Mouse (Mus musculus) hindbrain, postnatal 0 days (tissue): ENCODE results near the gene Trim6. TPM values are rescaled to one million over a fixed set of nuclear protein-coding genes. Genes with fewer than 3 reads are reported as not detected.

ENCODE experiments used
- ATAC-seq: fragments of 200-750 bp; cut with Nextera tagmentation; 2 replicates; pipeline ENCODE4 v1.8.0; 2017; ENCODE audit warnings: mild to moderate bottlenecking, moderate TSS enrichment, moderate library complexity
- DNase-seq: peaks from one replicate; pipeline ENCODE4 v3.0.0-alpha.2; 2015; ENCODE audit warnings: low spot score
- H3K27ac ChIP-seq: fragments of 300-500 bp; sonication (generic); 2 replicates; pipeline ENCODE4 v1.5.1; 2014; ENCODE audit warnings: mild to moderate bottlenecking
- H3K27me3 ChIP-seq: fragments of 300-500 bp; sonication (generic); 2 replicates; pipeline ENCODE4 v1.6.1; 2014; ENCODE audit warnings: low read length, mixed read lengths; ENCODE audit not compliant: insufficient read depth
- H3K36me3 ChIP-seq: fragments of 300-500 bp; sonication (generic); 2 replicates; pipeline ENCODE4 v1.6.1; 2014; ENCODE audit warnings: low read length, mixed read lengths; ENCODE audit not compliant: insufficient read depth
- H3K4me1 ChIP-seq: fragments of 300-500 bp; sonication (generic); 2 replicates; pipeline ENCODE4 v1.6.1; 2014; ENCODE audit warnings: antibody characterized with exemption, low read length, mixed read lengths; ENCODE audit not compliant: insufficient read depth
- H3K4me2 ChIP-seq: fragments of 300-500 bp; sonication (generic); 2 replicates; pipeline ENCODE4 v1.6.1; 2014; ENCODE audit warnings: low read depth, mild to moderate bottlenecking, low read length, moderate library complexity, mixed read lengths
- H3K4me3 ChIP-seq: fragments of 300-500 bp; sonication (generic); 2 replicates; pipeline ENCODE4 v1.5.1; 2014; ENCODE audit warnings: low read length
- H3K9ac ChIP-seq: fragments of 300-500 bp; sonication (generic); replicated peaks from 2 replicates; pipeline ENCODE4 v1.6.1; 2014; ENCODE audit warnings: mild to moderate bottlenecking, low read length, moderate library complexity, mixed read lengths
- H3K9me3 ChIP-seq: fragments of 300-500 bp; sonication (generic); 2 replicates; pipeline ENCODE4 v1.6.1; 2016; ENCODE audit warnings: low read length, mixed read lengths
- CTCF ChIP-seq: IDR thresholded peaks from 2 replicates; pipeline ENCODE4 v1.5.1; 2016; ENCODE audit warnings: antibody characterized with exemption, control low read depth, low read depth
- WGBS: fragments of 180-500 bp; shearing (Covaris S2); extraction: QIAGEN DNeasy Blood & Tissue Kit; methylation state at CpG from one replicate; pipeline ENCODE4 v1.1.7; 2014; 5-methylcytosine and 5-hydroxymethylcytosine counted together
- polyA plus RNA-seq: library from polyadenylated mRNA; unstranded; fragments of >200 nt; fragmentation: Nextera tagmentation; extraction: Ambion mirVana; gene quantifications from 2 replicates; pipeline ENCODE4 v1.2.1, GENCODE M21; 2015
- total RNA-seq: library from RNA; depleted of rRNA; stranded (reverse); fragments of >200 nt; gene quantifications from 2 replicates; pipeline ENCODE4 v1.2.3, GENCODE M21; 2014; rRNA removed

Trim6 gene
- 0.29 and 0.37 TPM in 2 replicates for total RNA-seq
- 0.68 and 0.91 TPM in 2 replicates for polyA plus RNA-seq

DNA sequence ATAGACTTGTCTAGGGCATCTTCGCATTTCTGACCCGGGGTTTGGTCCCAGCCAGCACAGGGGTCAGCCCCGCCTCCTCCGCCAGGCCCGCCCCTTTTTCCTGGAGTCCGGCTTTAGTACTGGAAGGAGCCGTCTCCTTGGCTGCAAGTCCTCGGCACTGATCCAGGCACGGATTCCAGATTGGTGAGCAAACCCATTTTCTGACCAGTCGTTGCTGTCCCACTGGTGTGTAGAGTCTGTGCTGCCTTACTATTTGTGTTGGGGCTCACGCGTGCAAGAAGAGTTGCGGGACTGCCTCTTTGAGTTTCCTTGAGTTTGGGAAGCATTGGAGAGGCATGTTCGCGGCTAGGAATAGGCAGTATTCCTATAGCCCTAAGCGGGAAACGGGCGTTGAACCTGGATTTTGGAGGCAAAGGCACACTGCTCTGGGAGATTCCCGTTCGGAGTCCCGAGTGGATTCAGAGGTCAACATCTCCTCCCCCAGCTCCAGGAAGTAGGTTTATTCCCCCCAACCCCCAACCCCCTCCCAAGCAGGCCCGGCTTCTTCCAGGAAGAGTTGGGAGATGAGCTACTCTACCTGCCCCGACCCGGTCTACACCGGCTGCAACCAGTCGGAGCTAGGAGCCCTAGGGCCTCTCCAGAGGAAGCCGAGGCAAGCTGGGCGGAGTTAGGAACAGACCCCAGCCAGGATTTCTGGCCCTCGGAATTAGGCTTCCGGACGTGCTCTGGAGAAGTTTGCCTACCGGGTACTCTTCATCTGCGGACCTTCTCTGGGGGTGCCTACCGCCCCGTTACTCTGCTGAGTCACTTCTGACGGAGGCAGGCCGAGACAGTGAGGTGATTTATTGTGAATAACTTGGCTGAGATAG, at the start of gene Trim6:
Gene Trim6, plus strand, starts transcription at position 93 of the 869 bp plus-strand sequence.
- Histone ChIP-seq H3K4me2 (peak within 1 kb of the TSS; percentile 58), H3K4me3 (peak within 1 kb of the TSS; percentile 30), H3K36me3 (no peaks in the 10 kb centered on the region), H3K27me3 (no peaks in the 10 kb centered on the region), H3K9me3 (no peaks in the 10 kb centered on the region), H3K27ac (no peak within 1 kb of the TSS), H3K4me1 (peaks cover 7% of the 10 kb centered on the region; the same call in 1 of the 2 replicates), H3K9ac (peak within 1 kb of the TSS; percentile 39)
- DNase-seq (peak; percentile 59), ATAC-seq (peak; percentile 79)
- 4% methylated on average over 37 of the region's 37 CpGs for WGBS
- no peak for TF ChIP-seq CTCF

DNA sequence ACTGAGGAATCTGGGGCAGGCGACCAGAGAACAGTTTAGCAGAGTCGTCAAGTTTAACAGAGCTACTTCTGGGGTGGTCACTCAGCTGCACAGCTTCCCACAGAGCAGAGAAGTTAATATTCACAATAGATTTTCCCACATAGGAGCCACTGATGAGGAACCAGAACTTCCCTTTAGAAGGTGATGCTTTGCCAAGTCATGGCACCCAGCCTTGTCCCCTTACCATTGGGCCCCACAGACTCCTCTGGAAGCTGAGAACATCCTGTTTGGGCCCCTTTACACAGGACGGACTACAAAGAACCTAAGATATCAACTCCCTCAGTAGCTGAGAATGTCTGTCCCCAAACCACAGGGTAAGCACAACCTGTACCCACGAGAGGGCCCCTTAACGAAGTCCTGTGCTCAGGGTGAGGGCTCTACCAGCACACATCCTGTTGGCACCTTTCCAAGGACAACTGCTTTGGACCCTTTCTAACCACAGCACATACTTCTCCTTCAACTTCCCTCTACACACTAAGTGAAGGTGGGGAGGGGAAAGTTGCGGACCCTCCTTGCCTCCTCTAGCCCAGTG, 48.9 kb upstream of the Trim6 start:
- Histone ChIP-seq H3K27ac (no peak overlapping the region), H3K9ac (no peak overlapping the region), H3K4me3 (no peak overlapping the region), H3K9me3 (no peaks in the 10 kb centered on the region), H3K4me1 (no peaks in the 10 kb centered on the region), H3K36me3 (no peaks in the 10 kb centered on the region), H3K27me3 (no peaks in the 10 kb centered on the region), H3K4me2 (no peak overlapping the region)
- ATAC-seq (no peak), DNase-seq (no peak)
- 80% methylated on average over 6 of the region's 6 CpGs for WGBS
- no peak for TF ChIP-seq CTCF

DNA sequence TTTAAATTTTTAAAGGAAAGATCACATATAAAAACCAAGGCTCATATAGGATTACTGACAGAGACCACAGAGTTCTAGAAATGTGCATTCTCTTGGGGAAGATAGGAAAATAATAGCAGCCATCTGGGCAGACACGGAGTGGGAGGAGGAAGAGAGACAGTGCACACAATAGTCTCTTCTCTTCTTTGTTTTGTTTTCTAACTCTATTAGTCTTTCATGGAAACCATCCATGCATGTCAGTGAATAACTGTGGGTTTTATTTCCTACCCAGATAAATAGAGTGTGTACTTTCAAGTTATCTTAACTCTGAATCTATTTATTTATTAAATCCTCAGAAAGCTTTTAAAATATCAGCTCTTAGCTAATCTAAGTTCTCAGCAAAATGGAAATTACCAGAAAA, 43.5 kb upstream of the Trim6 start:
- H3K36me3 ChIP-seq, result no peaks in the 10 kb centered on the region
- no peaks in the 10 kb centered on the region for H3K9me3 ChIP-seq
- no peak overlapping the region for H3K27ac ChIP-seq
- ATAC-seq, result no peak
- 23% methylated on average over 1 of the region's 1 CpGs for WGBS
- H3K9ac ChIP-seq, result no peak overlapping the region
- no peak for DNase-seq
- H3K4me1 ChIP-seq, result no peaks in the 10 kb centered on the region
- TF ChIP-seq CTCF, result no peak
- H3K27me3 ChIP-seq, result no peaks in the 10 kb centered on the region
- no peak overlapping the region for H3K4me2 ChIP-seq
- no peak overlapping the region for H3K4me3 ChIP-seq

DNA sequence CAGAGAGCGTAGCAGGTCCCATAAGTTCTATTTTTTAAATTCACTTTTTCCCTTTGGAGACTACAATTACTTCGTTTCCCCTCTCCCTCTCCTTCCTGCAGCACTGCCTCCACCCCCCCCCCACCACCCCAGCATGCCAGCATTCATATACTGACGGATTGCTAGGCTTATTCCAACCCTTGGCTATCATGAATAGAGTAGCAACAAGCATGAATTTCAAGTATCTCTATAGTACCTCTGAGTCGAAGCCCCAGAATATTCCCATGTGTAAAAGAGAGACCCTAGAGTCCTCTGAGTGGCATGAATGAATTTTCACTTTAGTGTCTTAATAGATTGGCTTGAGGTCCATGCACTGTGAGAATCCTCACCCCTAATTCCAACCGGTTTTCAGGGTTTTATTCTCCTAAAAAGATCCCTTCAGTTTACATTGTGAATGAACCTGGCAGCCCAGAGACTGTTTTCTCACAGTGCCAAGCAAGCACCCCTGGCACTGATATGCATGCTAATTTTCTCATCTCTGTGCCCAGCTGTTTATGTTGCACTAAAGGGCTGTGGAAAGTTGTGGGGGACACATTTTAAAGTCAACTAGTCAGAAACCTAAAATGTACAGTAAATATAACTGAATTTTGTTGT, 40.1 kb upstream of the Trim6 start:
- no peaks in the 10 kb centered on the region for H3K36me3 ChIP-seq
- no peak for TF ChIP-seq CTCF
- no peaks in the 10 kb centered on the region for H3K27me3 ChIP-seq
- DNase-seq, result peak; percentile 5
- no peaks in the 10 kb centered on the region for H3K9me3 ChIP-seq
- H3K9ac ChIP-seq, result no peak overlapping the region
- WGBS, result 52% methylated on average over 5 of the region's 5 CpGs
- no peak overlapping the region for H3K4me3 ChIP-seq
- no peak overlapping the region for H3K4me2 ChIP-seq
- peak; percentile 51; the same call in 1 of the 2 replicates for ATAC-seq
- H3K4me1 ChIP-seq, result no peaks in the 10 kb centered on the region
- no peak overlapping the region for H3K27ac ChIP-seq

DNA sequence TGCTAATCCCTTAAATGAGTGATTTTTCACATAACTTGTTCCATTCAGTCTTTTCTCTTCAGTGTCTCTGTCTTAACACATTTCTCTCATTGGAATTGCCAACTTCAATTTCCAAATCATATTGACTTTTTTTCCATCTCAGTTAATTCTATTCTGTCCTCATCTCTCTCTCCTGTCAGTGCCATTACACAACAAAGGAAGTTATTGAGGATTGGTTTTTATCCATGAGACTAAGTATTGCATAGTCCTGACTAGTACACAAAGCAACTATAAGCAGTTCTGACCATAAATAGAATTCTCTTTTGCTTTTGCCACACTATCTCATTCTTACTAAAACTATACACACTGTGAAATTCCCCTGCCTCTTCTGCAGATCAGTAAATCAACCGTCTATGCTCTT, 39.5 kb upstream of the Trim6 start:
- 56% methylated on average over 1 of the region's 1 CpGs for WGBS

GRCm38 (mm10) chr7:104183292-104183691, 35.3 kb upstream of the Trim6 start, which contains the start of gene Olfr648:
TSS of gene Olfr648 (minus strand) at chr7:104183392.
- no peak for TF ChIP-seq CTCF
- H3K4me3 ChIP-seq, result no peak within 1 kb of the TSS
- H3K27me3 ChIP-seq, result no peaks in the 10 kb centered on the region
- H3K27ac ChIP-seq, result no peak within 1 kb of the TSS
- no peaks in the 10 kb centered on the region for H3K4me1 ChIP-seq
- no peak within 1 kb of the TSS for H3K9ac ChIP-seq
- no peaks in the 10 kb centered on the region for H3K9me3 ChIP-seq
- 96% methylated on average over 2 of the region's 2 CpGs for WGBS
- ATAC-seq (no peak), DNase-seq (no peak)
- no peak within 1 kb of the TSS for H3K4me2 ChIP-seq
- H3K36me3 ChIP-seq, result no peaks in the 10 kb centered on the region

More for the DNA sequence above, 39.5 kb upstream of the Trim6 start:
- DNase-seq (no peak), ATAC-seq (no peak)
- Histone ChIP-seq H3K4me3 (no peak overlapping the region), H3K4me2 (no peak overlapping the region), H3K9me3 (no peaks in the 10 kb centered on the region), H3K9ac (no peak overlapping the region), H3K4me1 (no peaks in the 10 kb centered on the region), H3K36me3 (no peaks in the 10 kb centered on the region), H3K27me3 (no peaks in the 10 kb centered on the region), H3K27ac (no peak overlapping the region)
- no peak for TF ChIP-seq CTCF
